Mouse (Mus musculus) retina, embryonic 14.5 days (tissue): ENCODE data around the gene Gm9195.
A peak's percentile ranks its signal among the peaks of the same experiment; 100 is the strongest.

Experiments used
- DNase-seq: peaks from one replicate; pipeline ENCODE4 v3.0.0-alpha.2; 2015; ENCODE audit warnings: low spot score

Gm9195 gene

GRCm38 (mm10) chr14:72491738-72492137 lies at the start of gene Gm9195:
Gm9195 (minus strand) TSS chr14:72491838.
- DNase-seq = no peak

GRCm38 (mm10) chr14:72536392-72537017 lies 44.9 kb upstream of the Gm9195 start:
- DNase-seq = no peak

- no peak for DNase-seq
These were observed 42.2 kb upstream of the Gm9195 start for GRCm38 (mm10) chr14:72533862-72534261.

GRCm38 (mm10) chr14:72532028-72532917 lies 40.6 kb upstream of the Gm9195 start:
- peak; percentile 53 for DNase-seq

- DNase-seq = no peak
These were observed 35.5 kb upstream of the Gm9195 start for GRCm38 (mm10) chr14:72527126-72527525.

GRCm38 (mm10) chr14:72519561-72519960 lies 27.9 kb upstream of the Gm9195 start:
- DNase-seq = no peak

- no peak for DNase-seq
These were observed 27.1 kb upstream of the Gm9195 start for GRCm38 (mm10) chr14:72518786-72519185.

GRCm38 (mm10) chr14:72516376-72516775 lies 24.7 kb upstream of the Gm9195 start:
- peak; percentile 54 for DNase-seq

GRCm38 (mm10) chr14:72506723-72507420 lies 15.2 kb upstream of the Gm9195 start:
- no peak for DNase-seq

GRCm38 (mm10) chr14:72506018-72506722 lies 14.5 kb upstream of the Gm9195 start:
- peak; percentile 63 for DNase-seq

GRCm38 (mm10) chr14:72504985-72505384 lies 13.3 kb upstream of the Gm9195 start:
- peak; percentile 37 for DNase-seq

- DNase-seq = no peak
These were observed 11.6 kb upstream of the Gm9195 start for GRCm38 (mm10) chr14:72503241-72503640.

- no peak for DNase-seq
These were observed 2.1 kb upstream of the Gm9195 start for GRCm38 (mm10) chr14:72493775-72494174.

- no peak for DNase-seq
These were observed 1.3 kb downstream of the Gm9195 start for GRCm38 (mm10) chr14:72490367-72490766.

- DNase-seq = no peak
These were observed 17.1 kb downstream of the Gm9195 start for GRCm38 (mm10) chr14:72474501-72474900.

- no peak for DNase-seq
These were observed 23.2 kb downstream of the Gm9195 start for GRCm38 (mm10) chr14:72468429-72468828.

GRCm38 (mm10) chr14:72466384-72466783 lies 25.3 kb downstream of the Gm9195 start:
- no peak for DNase-seq

- no peak for DNase-seq
These were observed 30.0 kb downstream of the Gm9195 start for GRCm38 (mm10) chr14:72461591-72461990.

GRCm38 (mm10) chr14:72460291-72460690 lies 31.3 kb downstream of the Gm9195 start:
- DNase-seq = no peak

- DNase-seq = no peak
These were observed 32.7 kb downstream of the Gm9195 start for GRCm38 (mm10) chr14:72458930-72459329.

GRCm38 (mm10) chr14:72447141-72448091 lies 44.2 kb downstream of the Gm9195 start:
- peak; percentile 73 for DNase-seq
